Mouse (Mus musculus): ENCODE data around the gene Vmo1.

- TF ChIP-seq GATA1 (IDR thresholded peaks at IDR 0.05; ENCODE audit: low read length), result no peak
- no peak for TF ChIP-seq TAL1 (IDR thresholded peaks at IDR 0.05; ENCODE audit: low read length)
These were observed 39.4 kb downstream of the Vmo1 start for GRCm38 (mm10) chr11:70474872-70475534.

Data from erythroblast, embryonic 14.5 days (primary cell).